Mouse (Mus musculus) CH12.LX (cell line): ENCODE measurements around the gene Kctd14.

Experiments used
- CHD2 ChIP-seq: IDR thresholded peaks from 2 replicates; pipeline ENCODE4 v1.6.1; 2011; ENCODE audit warnings: low read length, improper control_type of control experiment
- CTCF ChIP-seq, 2 experiments: IDR thresholded peaks in 1 of 2; conservative IDR thresholded peaks in 1 of 2; 2 replicates each; pipeline ENCODE4 v1.5.1; 2011 to 2012; ENCODE audit warnings: low read depth in 2 of 2, low read length in 2 of 2, improper control_type of control experiment in 1 of 2, inconsistent platforms in 1 of 2, mild to moderate bottlenecking in 1 of 2, moderate library complexity in 1 of 2
- EP300 ChIP-seq: IDR thresholded peaks from 2 replicates; pipeline ENCODE4 v1.6.1; 2011; ENCODE audit warnings: low read length, improper control_type of control experiment
- ETS1 ChIP-seq: conservative IDR thresholded peaks from 2 replicates; pipeline ENCODE4 v1.6.1; 2012; ENCODE audit warnings: low read depth, mild to moderate bottlenecking, inconsistent platforms, low read length, improper control_type of control experiment, moderate library complexity
- JUND ChIP-seq: conservative IDR thresholded peaks from 2 replicates; pipeline ENCODE4 v1.6.1; 2011; ENCODE audit warnings: low read depth, low read length, improper control_type of control experiment
- MAFK ChIP-seq: IDR thresholded peaks from 2 replicates; pipeline ENCODE4 v1.6.1; 2011; ENCODE audit warnings: low read length, improper control_type of control experiment; ENCODE audit not compliant: insufficient replicate concordance
- MAX ChIP-seq: IDR thresholded peaks from 2 replicates; pipeline ENCODE4 v1.6.1; 2011; ENCODE audit warnings: low read length, improper control_type of control experiment
- POLR2A ChIP-seq: IDR thresholded peaks from 2 replicates; pipeline ENCODE4 v1.6.1; 2011; ENCODE audit warnings: low read depth, mild to moderate bottlenecking, improper control_type of control experiment, low read length
- POLR2AphosphoS2 ChIP-seq: IDR thresholded peaks from 2 replicates; pipeline ENCODE4 v1.6.1; 2011; ENCODE audit warnings: low read depth, low read length, improper control_type of control experiment
- RCOR1 ChIP-seq: conservative IDR thresholded peaks from 2 replicates; pipeline ENCODE4 v1.6.1; 2012; ENCODE audit warnings: low read depth, mild to moderate bottlenecking, inconsistent platforms, low read length, improper control_type of control experiment
- USF1 ChIP-seq: IDR thresholded peaks from 2 replicates; pipeline ENCODE4 v1.6.1; 2014; ENCODE audit warnings: low read depth, mild to moderate bottlenecking, inconsistent platforms, low read length, improper control_type of control experiment

- TF ChIP-seq USF1 (no peak), RCOR1 (no peak), POLR2AphosphoS2 (no peak), ETS1 (no peak), MAX (no peak), CHD2 (no peak), CTCF (conservative IDR thresholded peaks at IDR 0.05 in 1 of 2, IDR thresholded peaks at IDR 0.05 in 1 of 2; ENCODE audit: low read depth in 2 of 2, low read length in 2 of 2) (no peak), EP300 (no peak), POLR2A (no peak), MAFK (no peak), JUND (no peak)
These were observed 41.3 kb downstream of the Kctd14 start for GRCm38 (mm10) chr7:97492420-97492819.
